Mouse (Mus musculus) C2C12 (cell line): ENCODE data around the gene Dcps.

Experiments
- CEBPB ChIP-seq: IDR thresholded peaks from one replicate; pipeline ENCODE4 v1.6.1; 2011; ENCODE audit warnings: low read depth, mild to moderate bottlenecking, control low read depth, moderate library complexity
- CTCF ChIP-seq: IDR thresholded peaks from one replicate; pipeline ENCODE4 v1.5.1; 2011; ENCODE audit not compliant: control insufficient read depth, insufficient read depth, insufficient read length

DNA sequence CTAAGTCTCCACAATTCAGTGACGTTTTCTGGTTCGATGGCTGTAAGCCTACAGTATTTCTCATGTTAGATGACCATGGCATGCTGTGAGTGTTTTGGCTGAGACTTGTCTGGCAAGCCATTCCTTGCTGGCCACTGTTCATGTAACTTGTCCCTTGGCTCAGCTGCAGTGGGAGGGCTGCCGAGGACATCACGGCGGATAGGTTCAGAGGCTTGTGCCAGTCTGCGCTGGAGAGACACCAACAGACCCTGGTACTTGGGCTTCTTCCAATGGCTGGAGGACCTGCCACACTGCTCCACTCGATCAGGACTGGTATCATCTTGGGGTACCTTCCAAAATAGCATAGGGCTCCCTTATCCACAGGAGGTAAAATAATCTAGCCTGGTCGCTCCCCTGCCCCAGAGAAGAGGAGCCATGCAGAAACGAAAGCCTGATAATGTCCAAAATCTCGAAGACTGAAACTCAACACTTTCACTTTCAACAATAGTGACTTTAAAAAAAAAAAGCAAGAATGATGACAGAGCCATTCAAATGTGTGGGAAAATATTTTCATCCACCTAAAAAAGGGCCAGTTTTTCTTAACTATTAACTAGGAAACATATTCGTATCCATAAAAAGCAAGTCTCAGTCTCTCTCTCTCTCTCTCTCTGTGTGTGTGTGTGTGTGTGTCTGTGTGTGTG, 12.7 kb downstream of the Dcps start:
- TF ChIP-seq CTCF (no peak), CEBPB (no peak)
